Comparison of ENCODE assay signal across 12 mouse cellular contexts in genomic region chr10:39654001-39654416, GRCm38 (mm10). TPM values are rescaled to one million over a fixed set of nuclear protein-coding genes. Genes with fewer than 3 reads are reported as not detected.
A peak's percentile ranks its signal among the peaks of the same experiment; 100 is the strongest.
DNase-seq lines count a peak whose midpoint lies in the region; TF ChIP-seq lines count a peak whose summit lies in the region.
"Had no signal": no experiment of that assay in that cellular context is flagged by ENCODE, and none has a peak within 500 bp of the region (broad histone marks: within the 10 kb centered on the region; RNA-seq: fewer than 3 reads in every experiment).

No protein-coding gene starts in this region.

- peak; percentile 67 for DNase-seq in embryo, embryonic 10 days (ENCODE audit: low spot score)
- no peak for DNase-seq in embryo, embryonic 9.5 days (ENCODE audit: extremely low spot score)
- peak; percentile 59 for DNase-seq in brain, embryonic 14.5 days (ENCODE audit: low read depth)
- peak; percentile 82 for DNase-seq in forelimb bud, embryonic 11.5 days (ENCODE audit: low read depth, low spot score)
- DNase-seq in mesoderm, embryonic 11.5 days (ENCODE audit: low read depth, low spot score): peak; percentile 79
- DNase-seq in cerebellum, adult 8-10 months: no peak
- no peak for DNase-seq in cerebellum, postnatal 10 days
- DNase-seq in kidney, adult 2 months: no peak
- DNase-seq: adrenal gland, adult 2 months; cerebellum, adult 2 months; kidney, postnatal 36 days had no signal

- H3K4me3 ChIP-seq in kidney, adult 2 months (ENCODE audit: insufficient read depth, low read depth, low read length): no peak overlapping the region

- no peak for TF ChIP-seq CTCF in brain, embryonic 14.5 days (IDR thresholded peaks at IDR 0.05; ENCODE audit: borderline replicate concordance, extremely low read depth, insufficient read depth, insufficient read length)
- no peak for TF ChIP-seq CTCF in kidney, adult 2 months (conservative IDR thresholded peaks at IDR 0.05; ENCODE audit: insufficient read depth, insufficient read length, low read depth, low read length)

- no peaks in the 10 kb centered on the region for H3K27me3 ChIP-seq in kidney, adult 2 months (replicated peaks; ENCODE audit: control insufficient read depth, insufficient read depth, low read length)

- H3K4me1 ChIP-seq in kidney, adult 2 months (ENCODE audit: control insufficient read depth, insufficient read depth, low read length): peaks cover 7% of the 10 kb centered on the region; the same call in 1 of the 2 replicates

- no peak for TF ChIP-seq POLR2A in brain, embryonic 14.5 days (IDR thresholded peaks at IDR 0.05; ENCODE audit: borderline replicate concordance, extremely low read depth, insufficient read depth, insufficient read length, poor library complexity, severe bottlenecking)
- TF ChIP-seq POLR2A in kidney, adult 2 months (IDR thresholded peaks at IDR 0.05; ENCODE audit: low read depth, low read length): no peak

- WGBS in kidney, adult 2 months: 54% methylated on average over 8 of the region's 8 CpGs

- no peaks in the 10 kb centered on the region; the same call in 1 of the 2 replicates for H3K36me3 ChIP-seq in kidney, adult 2 months (ENCODE audit: control insufficient read depth, insufficient read depth, low read length)

- H3K27ac ChIP-seq in kidney, adult 2 months (ENCODE audit: insufficient read depth, low read depth, low read length): no peak overlapping the region
- H3K27ac ChIP-seq: macrophage had no signal

RNA-seq across cellular contexts. Expression of gene Traf3ip2, which starts 41.3 kb away (rescaled TPM):
- polyA plus RNA-seq in brain, embryonic 14.5 days (2012; rRNA removed): 2.8 TPM in 2 replicates
- polyA plus RNA-seq in kidney, adult 2 months (2012; rRNA removed): 10.4 and 12.8 TPM in 2 replicates

Comparison
In these comparisons a context has a peak if more than half of its experiments do, and no peak if none do; other contexts are left out.
1. DNase-seq: peak in embryo, embryonic 10 days (single experiment), brain, embryonic 14.5 days (single experiment), forelimb bud, embryonic 11.5 days (single experiment) and mesoderm, embryonic 11.5 days (single experiment); none in embryo, embryonic 9.5 days (single experiment), cerebellum, adult 8-10 months (single experiment), cerebellum, postnatal 10 days (0 of 2) and kidney, adult 2 months (single experiment).